Mouse (Mus musculus): Measurements from ENCODE around the gene Zgrf1. TPM values are rescaled to one million over a fixed set of nuclear protein-coding genes. Genes with fewer than 3 reads are reported as not detected.

Gene Zgrf1
- total and polyA plus RNA-seq, 2 experiments from 2014 or later: 1.9 to 2.0 TPM

DNA sequence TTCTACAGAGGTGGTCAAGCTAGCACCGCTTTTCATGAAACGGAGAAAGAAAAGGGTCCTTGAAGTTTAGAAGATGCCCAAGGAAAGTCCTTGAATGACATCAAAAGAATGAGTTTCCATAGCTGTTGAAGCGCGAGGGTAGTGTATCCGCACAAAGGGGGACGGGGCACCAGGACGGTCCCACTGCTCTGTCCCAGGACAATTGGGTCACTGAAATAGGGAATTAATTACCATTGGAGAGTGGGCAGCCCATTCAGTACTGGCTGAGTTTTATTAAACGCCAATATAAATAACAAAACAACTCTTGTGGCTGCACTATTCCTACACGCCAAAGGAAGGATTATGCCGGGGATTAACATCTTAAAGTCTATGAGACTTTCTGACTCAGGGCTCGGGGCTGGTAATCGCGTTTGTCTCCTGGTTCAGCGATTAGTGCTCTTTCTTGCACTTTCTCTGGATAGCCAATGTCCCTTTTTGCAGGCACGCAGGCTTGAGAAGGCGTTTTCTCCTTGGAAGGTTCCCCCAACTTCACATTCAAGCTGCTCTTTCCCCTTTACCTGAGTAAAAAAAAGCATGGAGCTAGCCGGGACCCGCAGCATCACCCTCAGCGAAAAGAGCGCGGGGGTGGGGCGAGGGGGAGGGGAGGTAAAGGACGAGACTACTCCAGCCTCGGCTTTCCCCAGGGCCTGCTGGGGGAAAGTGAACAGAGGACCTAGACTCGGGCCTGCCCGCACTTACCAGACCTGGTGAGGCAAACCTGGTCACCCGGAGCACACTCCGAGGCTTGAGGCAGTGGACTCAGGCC, 74.1 kb downstream of the Zgrf1 start:
- no peak for TF ChIP-seq CTCF (IDR thresholded peaks at IDR 0.05)
- Histone ChIP-seq H3K4me1 (ENCODE audit: insufficient read depth, low read length) (peaks cover 5% of the 10 kb centered on the region; the same call in 1 of the 2 replicates), H3K4me3 (ENCODE audit: low read depth, low read length) (no peak overlapping the region), H3K27me3 (ENCODE audit: insufficient read depth, low read length) (peaks cover 66% of the 10 kb centered on the region), H3K27ac (ENCODE audit: low read depth, low read length) (no peak overlapping the region), H3K9ac (replicated peaks; ENCODE audit: low read length, poor library complexity, severe bottlenecking) (no peak overlapping the region), H3K4me2 (ENCODE audit: low read depth, low read length, poor library complexity, severe bottlenecking) (no peak overlapping the region), H3K36me3 (ENCODE audit: insufficient read depth, low read length) (no peaks in the 10 kb centered on the region), H3K9me3 (ENCODE audit: low read length) (no peaks in the 10 kb centered on the region)
- DNase-seq (ENCODE audit: low spot score): no peak
- WGBS: 2% methylated on average over 28 of the region's 28 CpGs
- ATAC-seq (ENCODE audit: low FRiP score): no peak

DNA sequence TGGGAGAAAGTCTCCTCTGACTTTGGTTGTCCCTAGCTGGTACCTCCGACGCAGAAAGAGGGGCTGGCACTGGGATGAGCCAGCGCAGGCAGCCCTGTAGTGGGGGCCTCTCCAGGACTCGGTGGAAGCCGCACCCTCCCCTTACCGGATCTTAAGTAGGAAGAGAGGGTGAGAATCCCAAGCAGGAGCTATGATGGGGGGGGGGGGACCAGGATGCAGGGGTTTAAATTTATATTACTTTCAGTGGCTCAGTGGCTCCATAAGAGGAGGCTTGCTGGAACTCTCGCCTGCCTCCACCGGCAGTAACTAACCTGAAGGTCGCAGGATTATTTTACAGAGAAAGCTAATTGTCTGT, 74.6 kb downstream of the Zgrf1 start:
- Histone ChIP-seq H3K4me2 (ENCODE audit: low read depth, low read length, poor library complexity, severe bottlenecking) (no peak overlapping the region), H3K9me3 (ENCODE audit: low read length) (no peaks in the 10 kb centered on the region), H3K9ac (replicated peaks; ENCODE audit: low read length, poor library complexity, severe bottlenecking) (no peak overlapping the region), H3K27ac (ENCODE audit: low read depth, low read length) (no peak overlapping the region), H3K4me3 (ENCODE audit: low read depth, low read length) (no peak overlapping the region), H3K27me3 (ENCODE audit: insufficient read depth, low read length) (peaks cover 61% of the 10 kb centered on the region), H3K4me1 (ENCODE audit: insufficient read depth, low read length) (peaks cover 9% of the 10 kb centered on the region; the same call in 1 of the 2 replicates), H3K36me3 (ENCODE audit: insufficient read depth, low read length) (no peaks in the 10 kb centered on the region)
- ATAC-seq (ENCODE audit: low FRiP score): no peak
- WGBS: 5% methylated on average over 9 of the region's 9 CpGs
- TF ChIP-seq CTCF (IDR thresholded peaks at IDR 0.05): peak; percentile 34
- no peak for DNase-seq (ENCODE audit: low spot score)

DNA sequence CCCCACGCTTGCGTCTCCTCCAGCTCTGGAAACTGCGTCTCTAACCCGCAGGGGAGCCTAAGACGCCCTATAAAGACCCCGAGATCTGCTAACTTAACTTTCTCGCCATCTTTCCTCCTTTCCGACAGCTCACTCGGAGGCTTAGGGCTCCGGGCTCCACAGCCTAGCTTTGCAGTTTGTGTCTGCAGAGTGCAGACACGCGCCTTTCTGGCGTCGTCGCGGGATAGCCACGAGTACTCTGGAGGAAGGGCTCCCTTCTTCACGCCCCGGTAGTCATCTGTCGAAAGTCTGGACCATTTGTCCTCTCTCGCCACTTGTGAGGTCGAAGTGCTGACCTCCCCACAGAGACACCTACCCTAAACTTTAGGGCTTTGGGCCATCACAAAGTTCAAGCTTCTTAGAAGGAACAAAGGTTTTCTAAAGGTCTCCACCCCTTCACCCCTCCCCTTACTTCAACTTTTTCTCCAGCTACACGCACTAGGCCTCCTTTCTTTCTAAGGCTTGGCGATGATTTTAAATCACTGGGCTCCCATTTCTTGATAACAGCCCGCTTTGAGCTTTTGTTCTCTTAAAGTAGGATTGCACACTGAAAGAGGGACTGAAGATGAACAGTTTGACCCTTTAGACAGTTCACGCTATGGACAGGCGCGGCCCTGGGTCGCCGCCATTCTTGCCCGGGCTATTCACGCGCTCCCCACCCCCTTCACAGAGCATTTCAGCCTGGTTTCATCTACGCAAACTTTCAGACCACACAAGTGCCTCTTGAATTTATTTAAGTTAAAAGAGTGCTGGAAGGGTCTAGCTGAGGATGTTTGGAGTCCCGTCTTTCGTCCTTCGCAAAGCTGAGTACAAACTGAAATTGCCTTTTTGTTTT, 75.3 kb downstream of the Zgrf1 start:
- Histone ChIP-seq H3K27ac (ENCODE audit: low read depth, low read length) (no peak overlapping the region), H3K4me1 (ENCODE audit: insufficient read depth, low read length) (peaks cover 9% of the 10 kb centered on the region; the same call in 1 of the 2 replicates), H3K4me3 (ENCODE audit: low read depth, low read length) (no peak overlapping the region), H3K36me3 (ENCODE audit: insufficient read depth, low read length) (no peaks in the 10 kb centered on the region), H3K4me2 (ENCODE audit: low read depth, low read length, poor library complexity, severe bottlenecking) (no peak overlapping the region), H3K27me3 (ENCODE audit: insufficient read depth, low read length) (peaks cover 61% of the 10 kb centered on the region), H3K9me3 (ENCODE audit: low read length) (no peaks in the 10 kb centered on the region), H3K9ac (replicated peaks; ENCODE audit: low read length, poor library complexity, severe bottlenecking) (no peak overlapping the region)
- 2% methylated on average over 37 of the region's 37 CpGs for WGBS
- DNase-seq (ENCODE audit: low spot score) (no peak), ATAC-seq (ENCODE audit: low FRiP score) (no peak)
- no peak; the same call in 1 of the 2 replicates for TF ChIP-seq CTCF (IDR thresholded peaks at IDR 0.05)

DNA sequence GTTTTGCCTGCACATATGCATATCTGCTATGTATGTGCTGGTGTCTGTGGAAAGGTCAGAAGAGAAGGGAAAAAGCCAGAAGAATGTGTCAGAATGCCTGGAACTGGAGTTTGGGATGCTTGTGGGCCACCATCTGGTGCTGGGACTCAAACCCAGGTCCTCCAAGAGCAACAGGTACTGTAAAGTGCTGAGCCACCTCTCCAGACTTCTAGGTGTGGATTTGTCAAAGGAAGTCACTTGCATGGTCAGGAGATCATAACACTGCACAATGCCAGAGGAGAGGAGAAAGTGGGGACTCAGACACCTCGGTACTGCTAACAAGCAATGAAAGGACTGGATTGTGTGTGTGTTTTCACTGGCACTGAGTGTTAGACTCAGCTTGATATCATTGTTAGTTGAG, 76.9 kb downstream of the Zgrf1 start:
- peaks cover 9% of the 10 kb centered on the region; the same call in 1 of the 2 replicates for H3K4me1 ChIP-seq (ENCODE audit: insufficient read depth, low read length)
- DNase-seq (ENCODE audit: low spot score) (no peak), ATAC-seq (ENCODE audit: low FRiP score) (no peak)
- H3K36me3 ChIP-seq (ENCODE audit: insufficient read depth, low read length): no peaks in the 10 kb centered on the region
- no peak overlapping the region for H3K4me3 ChIP-seq (ENCODE audit: low read depth, low read length)
- no peak overlapping the region for H3K4me2 ChIP-seq (ENCODE audit: low read depth, low read length, poor library complexity, severe bottlenecking)
- no peak overlapping the region for H3K27ac ChIP-seq (ENCODE audit: low read depth, low read length)
- WGBS: 14% methylated on average over 1 of the region's 1 CpGs
- no peak overlapping the region for H3K9ac ChIP-seq (replicated peaks; ENCODE audit: low read length, poor library complexity, severe bottlenecking)
- H3K9me3 ChIP-seq (ENCODE audit: low read length): no peaks in the 10 kb centered on the region
- no peak for TF ChIP-seq CTCF (IDR thresholded peaks at IDR 0.05)
- H3K27me3 ChIP-seq (ENCODE audit: insufficient read depth, low read length): peaks cover 66% of the 10 kb centered on the region

DNA sequence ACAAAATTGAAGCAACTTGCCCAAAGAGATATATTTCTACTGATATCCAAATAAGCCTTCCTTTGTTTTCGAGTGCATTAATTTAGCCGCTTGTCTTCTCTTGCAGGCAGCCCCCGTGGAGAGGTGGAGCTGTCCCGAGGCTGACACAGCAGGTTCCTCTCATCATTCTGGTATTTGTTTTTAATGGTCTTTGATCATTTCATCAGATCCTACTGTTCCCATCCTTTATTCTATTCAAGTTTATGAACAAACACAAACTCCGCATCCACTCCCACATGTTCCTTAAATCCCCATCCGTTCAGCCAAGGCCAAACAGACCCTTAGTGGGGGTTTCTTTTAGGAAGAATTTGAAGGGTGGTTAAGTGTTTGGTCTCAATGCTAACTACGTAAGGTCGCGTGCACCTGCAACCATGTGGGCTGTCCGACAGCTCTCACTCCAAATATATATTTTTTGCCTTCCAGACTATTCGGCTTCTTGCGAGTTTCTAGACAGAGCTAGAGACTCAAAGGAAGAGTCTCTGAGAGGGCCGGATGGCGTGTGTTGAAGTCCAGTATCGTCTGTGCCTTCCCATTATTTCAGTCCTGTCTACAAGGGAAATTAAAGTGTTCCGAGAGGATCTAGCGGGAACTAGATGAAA, 77.6 kb downstream of the Zgrf1 start:
- Histone ChIP-seq H3K4me2 (ENCODE audit: low read depth, low read length, poor library complexity, severe bottlenecking) (no peak overlapping the region), H3K36me3 (ENCODE audit: insufficient read depth, low read length) (no peaks in the 10 kb centered on the region), H3K27ac (ENCODE audit: low read depth, low read length) (no peak overlapping the region), H3K27me3 (ENCODE audit: insufficient read depth, low read length) (peaks cover 65% of the 10 kb centered on the region), H3K9me3 (ENCODE audit: low read length) (no peaks in the 10 kb centered on the region), H3K4me3 (ENCODE audit: low read depth, low read length) (no peak overlapping the region), H3K9ac (replicated peaks; ENCODE audit: low read length, poor library complexity, severe bottlenecking) (no peak overlapping the region), H3K4me1 (ENCODE audit: insufficient read depth, low read length) (peaks cover 5% of the 10 kb centered on the region; the same call in 1 of the 2 replicates)
- 5% methylated on average over 17 of the region's 17 CpGs for WGBS
- no peak for DNase-seq (ENCODE audit: low spot score)
- ATAC-seq (ENCODE audit: low FRiP score): no peak
- TF ChIP-seq CTCF (IDR thresholded peaks at IDR 0.05): no peak
